Mouse (Mus musculus) bone marrow macrophage, adult 2 months (primary cell): Measurements from ENCODE around the gene Hibch.

Experiments used
- CTCF ChIP-seq: IDR thresholded peaks from 2 replicates; pipeline ENCODE4 v1.5.1; 2012; ENCODE audit warnings: low read depth, mild to moderate bottlenecking, low read length, moderate library complexity
- POLR2A ChIP-seq: IDR thresholded peaks from 2 replicates; pipeline ENCODE4 v1.6.1; 2012; ENCODE audit warnings: mild to moderate bottlenecking, low read depth, low read length, borderline replicate concordance

- no peak for TF ChIP-seq POLR2A
- no peak for TF ChIP-seq CTCF
These were observed 71.9 kb downstream of the Hibch start for GRCm38 (mm10) chr1:52916655-52917054.
